Mouse (Mus musculus) ovary, adult 10 weeks (tissue): ENCODE results near the gene A830018L16Rik. TPM values are rescaled to one million over a fixed set of nuclear protein-coding genes. Genes with fewer than 3 reads are reported as not detected.

Experiments used
- polyA plus RNA-seq: library from polyadenylated mRNA; stranded (reverse); fragments of 350-450 nt; fragmentation: Illumina TruSeq; extraction: RNeasy Lipid Tissue Mini Kit (QIAGEN cat#74804); gene quantifications from one replicate; pipeline ENCODE4 v1.2.3, GENCODE M21; 2014

The A830018L16Rik gene
- 1.4 TPM for polyA plus RNA-seq

GRCm38 (mm10) chr1:11413894-11414556 is at the start of gene A830018L16Rik:
TSS of gene A830018L16Rik (plus strand) at chr1:11414105.

